Mouse (Mus musculus) small intestine, adult 2 months (tissue): ENCODE measurements around the gene Trim21.

Experiments
- CTCF ChIP-seq: fragments of 200-500 bp; IDR thresholded peaks from 2 replicates; pipeline ENCODE4 v1.5.1; 2012; ENCODE audit warnings: low read depth, mild to moderate bottlenecking, control low read depth, inconsistent platforms, low read length, moderate library complexity, mixed read lengths; ENCODE audit not compliant: insufficient replicate concordance, insufficient read length; ENCODE audit errors: extremely low read depth
- POLR2A ChIP-seq: fragments of 200-500 bp; IDR thresholded peaks from 2 replicates; pipeline ENCODE4 v1.6.1; 2012; ENCODE audit warnings: low read depth, mild to moderate bottlenecking, control low read depth, inconsistent platforms, low read length, moderate library complexity

GRCm38 (mm10) chr7:102509726-102510125 is 55.6 kb downstream of the Trim21 start:
- TF ChIP-seq POLR2A (no peak), CTCF (no peak)
